Mouse (Mus musculus) MEL (cell line): ENCODE data around the gene Tcap. TPM values are rescaled to one million over a fixed set of nuclear protein-coding genes. Genes with fewer than 3 reads are reported as not detected.

Source experiments
- DNase-seq: peaks from one replicate; pipeline ENCODE4 v3.0.0; 2011; ENCODE audit warnings: low read depth, low spot score
- H3K27ac ChIP-seq: 2 replicates; pipeline ENCODE4 v1.5.1; 2012; ENCODE audit warnings: low read depth, mild to moderate bottlenecking, control low read depth, low read length, moderate library complexity; ENCODE audit not compliant: control insufficient read depth
- H3K27me3 ChIP-seq, 2 experiments: fragments of 150-350 bp in 1 of 2; sonication (generic) in 1 of 2; 2 replicates each; pipeline ENCODE4 v1.6.1; 2012; ENCODE audit warnings: low read length in 2 of 2, mild to moderate bottlenecking in 2 of 2, improper control_type of control experiment in 1 of 2, moderate library complexity in 1 of 2; ENCODE audit not compliant: insufficient read depth in 2 of 2, control insufficient read depth in 1 of 2
- H3K36me3 ChIP-seq, 2 experiments: 2 replicates each; pipeline ENCODE4 v1.6.1; 2012 to 2014; ENCODE audit warnings: low read length in 2 of 2, improper control_type of control experiment in 1 of 2, inconsistent platforms in 1 of 2, mild to moderate bottlenecking in 1 of 2; ENCODE audit not compliant: insufficient read depth in 2 of 2, control insufficient read depth in 1 of 2
- H3K4me1 ChIP-seq, 2 experiments: fragments of 150-350 bp in 1 of 2; sonication (generic) in 1 of 2; 2 replicates each; pipeline ENCODE4 v1.6.1; 2012; ENCODE audit warnings: low read length in 2 of 2, improper control_type of control experiment in 1 of 2, mild to moderate bottlenecking in 1 of 2; ENCODE audit not compliant: insufficient read depth in 2 of 2, control insufficient read depth in 1 of 2
- H3K4me3 ChIP-seq, 2 experiments: fragments of 150-350 bp in 1 of 2; sonication (generic) in 1 of 2; 2 replicates each; pipeline ENCODE4 v1.5.1; 2012; ENCODE audit warnings: low read depth in 2 of 2, low read length in 2 of 2, mild to moderate bottlenecking in 2 of 2, moderate library complexity in 2 of 2, control low read depth in 1 of 2, improper control_type of control experiment in 1 of 2; ENCODE audit not compliant: control insufficient read depth in 1 of 2, insufficient read depth in 1 of 2
- H3K79me2 ChIP-seq: 2 replicates; pipeline ENCODE4 v1.6.1; 2012; ENCODE audit warnings: mild to moderate bottlenecking, low read length, moderate library complexity; ENCODE audit not compliant: control insufficient read depth, poor library complexity, insufficient read depth
- H3K9ac ChIP-seq: 2 replicates; pipeline ENCODE4 v1.6.1; 2012; ENCODE audit warnings: low read depth, mild to moderate bottlenecking, control low read depth, low read length, moderate library complexity; ENCODE audit not compliant: control insufficient read depth, poor library complexity, severe bottlenecking
- H3K9me3 ChIP-seq: fragments of 150-350 bp; sonication (generic); replicated peaks from 2 replicates; pipeline ENCODE4 v1.6.1; 2012; ENCODE audit warnings: mild to moderate bottlenecking, low read length, improper control_type of control experiment, moderate library complexity; ENCODE audit not compliant: insufficient read depth
- BHLHE40 ChIP-seq: IDR thresholded peaks from 2 replicates; pipeline ENCODE4 v1.6.1; 2012; ENCODE audit warnings: low read depth, mild to moderate bottlenecking, inconsistent platforms, low read length, improper control_type of control experiment, borderline replicate concordance
- CHD1 ChIP-seq: IDR thresholded peaks from 2 replicates; pipeline ENCODE4 v1.6.1; 2012; ENCODE audit warnings: low read depth, mild to moderate bottlenecking, inconsistent platforms, low read length, improper control_type of control experiment
- CTCF ChIP-seq, 3 experiments: IDR thresholded peaks in 2 of 3; conservative IDR thresholded peaks in 1 of 3; 2 replicates each; pipeline ENCODE4 v1.5.1; 2011 to 2012; ENCODE audit warnings: low read length in 3 of 3, low read depth in 2 of 3, mild to moderate bottlenecking in 2 of 3, improper control_type of control experiment in 1 of 3, inconsistent platforms in 1 of 3, mixed read lengths in 1 of 3, moderate library complexity in 1 of 3; ENCODE audit not compliant: control insufficient read depth in 1 of 3, insufficient read depth in 1 of 3, poor library complexity in 1 of 3, severe bottlenecking in 1 of 3
- E2F4 ChIP-seq: IDR thresholded peaks from 2 replicates; pipeline ENCODE4 v1.6.1; 2011; ENCODE audit warnings: low read depth, low read length, improper control_type of control experiment, borderline replicate concordance
- ELF1 ChIP-seq: IDR thresholded peaks from 2 replicates; pipeline ENCODE4 v1.6.1; 2014; ENCODE audit warnings: low read depth, mild to moderate bottlenecking, inconsistent platforms, low read length, improper control_type of control experiment, moderate library complexity
- EP300 ChIP-seq, 2 experiments: IDR thresholded peaks; 2 replicates each; pipeline ENCODE4 v1.6.1; 2011; ENCODE audit warnings: improper control_type of control experiment in 2 of 2, low read length in 2 of 2, low read depth in 1 of 2, mild to moderate bottlenecking in 1 of 2
- ETS1 ChIP-seq: IDR thresholded peaks from 2 replicates; pipeline ENCODE4 v1.6.1; 2012; ENCODE audit warnings: low read depth, mild to moderate bottlenecking, inconsistent platforms, low read length, improper control_type of control experiment, moderate library complexity
- GABPA ChIP-seq: IDR thresholded peaks from 2 replicates; pipeline ENCODE4 v1.6.1; 2012; ENCODE audit warnings: low read depth, mild to moderate bottlenecking, inconsistent platforms, low read length, improper control_type of control experiment, moderate library complexity
- GATA1 ChIP-seq: IDR thresholded peaks from 2 replicates; pipeline ENCODE4 v1.6.1; 2011; ENCODE audit warnings: low read depth, low read length, improper control_type of control experiment
- HCFC1 ChIP-seq: IDR thresholded peaks from 2 replicates; pipeline ENCODE4 v1.6.1; 2012; ENCODE audit warnings: low read depth, mild to moderate bottlenecking, inconsistent platforms, low read length, improper control_type of control experiment, moderate library complexity
- MAFK ChIP-seq: IDR thresholded peaks from 2 replicates; pipeline ENCODE4 v1.6.1; 2011; ENCODE audit warnings: low read depth, mild to moderate bottlenecking, low read length, improper control_type of control experiment, borderline replicate concordance
- MAX ChIP-seq: IDR thresholded peaks from 2 replicates; pipeline ENCODE4 v1.6.1; 2011; ENCODE audit warnings: low read length, improper control_type of control experiment
- MAZ ChIP-seq: IDR thresholded peaks from 2 replicates; pipeline ENCODE4 v1.6.1; 2012; ENCODE audit warnings: low read depth, mild to moderate bottlenecking, inconsistent platforms, low read length, improper control_type of control experiment
- MEF2A ChIP-seq: IDR thresholded peaks from 2 replicates; pipeline ENCODE4 v1.6.1; 2014; ENCODE audit warnings: low read depth, mild to moderate bottlenecking, inconsistent platforms, low read length, improper control_type of control experiment; ENCODE audit not compliant: poor library complexity, insufficient replicate concordance, severe bottlenecking; ENCODE audit errors: extremely low read depth
- MXI1 ChIP-seq: IDR thresholded peaks from 2 replicates; pipeline ENCODE4 v1.6.1; 2011; ENCODE audit warnings: mild to moderate bottlenecking, low read depth, low read length, improper control_type of control experiment
- MYB ChIP-seq: IDR thresholded peaks from 2 replicates; pipeline ENCODE4 v1.6.1; 2011; ENCODE audit warnings: mild to moderate bottlenecking, low read depth, low read length, improper control_type of control experiment
- MYC ChIP-seq: IDR thresholded peaks from 2 replicates; pipeline ENCODE4 v1.6.1; 2011; ENCODE audit warnings: low read depth, mild to moderate bottlenecking, low read length, improper control_type of control experiment, moderate library complexity
- NELFE ChIP-seq: IDR thresholded peaks from 2 replicates; pipeline ENCODE4 v1.6.1; 2011; ENCODE audit warnings: low read depth, low read length, improper control_type of control experiment
- NRF1 ChIP-seq: IDR thresholded peaks from 2 replicates; pipeline ENCODE4 v1.6.1; 2014; ENCODE audit warnings: low read depth, mild to moderate bottlenecking, inconsistent platforms, low read length, improper control_type of control experiment, moderate library complexity; ENCODE audit not compliant: poor library complexity, insufficient read depth, severe bottlenecking
- POLR2A ChIP-seq, 2 experiments: IDR thresholded peaks; 2 replicates each; pipeline ENCODE4 v1.6.1; 2011 to 2012; ENCODE audit warnings: low read length in 2 of 2, mild to moderate bottlenecking in 2 of 2, control low read depth in 1 of 2, improper control_type of control experiment in 1 of 2, low read depth in 1 of 2, moderate library complexity in 1 of 2; ENCODE audit not compliant: control insufficient read depth in 1 of 2, insufficient read depth in 1 of 2, poor library complexity in 1 of 2
- POLR2AphosphoS2 ChIP-seq: IDR thresholded peaks from 2 replicates; pipeline ENCODE4 v1.6.1; 2011; ENCODE audit warnings: low read length, improper control_type of control experiment
- POLR2AphosphoS5 ChIP-seq: IDR thresholded peaks from 2 replicates; pipeline ENCODE4 v1.6.1; 2012; ENCODE audit warnings: low read depth, borderline replicate concordance, mild to moderate bottlenecking, inconsistent platforms, low read length, moderate library complexity, mixed read lengths
- RAD21 ChIP-seq: IDR thresholded peaks from 2 replicates; pipeline ENCODE4 v1.6.1; 2011; ENCODE audit warnings: mild to moderate bottlenecking, low read depth, low read length, improper control_type of control experiment
- RCOR1 ChIP-seq: IDR thresholded peaks from 2 replicates; pipeline ENCODE4 v1.6.1; 2012; ENCODE audit warnings: low read depth, mild to moderate bottlenecking, inconsistent platforms, low read length, improper control_type of control experiment
- SIN3A ChIP-seq: IDR thresholded peaks from 2 replicates; pipeline ENCODE4 v1.6.1; 2012; ENCODE audit warnings: low read length, improper control_type of control experiment, inconsistent platforms
- SMC3 ChIP-seq: IDR thresholded peaks from 2 replicates; pipeline ENCODE4 v1.6.1; 2011; ENCODE audit warnings: low read depth, low read length, improper control_type of control experiment
- TBP ChIP-seq: IDR thresholded peaks from 2 replicates; pipeline ENCODE4 v1.8.0; 2011; ENCODE audit warnings: low read depth, low read length, improper control_type of control experiment
- TCF12 ChIP-seq: IDR thresholded peaks from 2 replicates; pipeline ENCODE4 v1.6.1; 2014; ENCODE audit warnings: low read depth, mild to moderate bottlenecking, inconsistent platforms, low read length, improper control_type of control experiment, moderate library complexity
- UBTF ChIP-seq: IDR thresholded peaks from 2 replicates; pipeline ENCODE4 v1.6.1; 2012; ENCODE audit warnings: low read depth, mild to moderate bottlenecking, inconsistent platforms, low read length, improper control_type of control experiment, moderate library complexity, borderline replicate concordance; ENCODE audit not compliant: insufficient read depth
- USF1 ChIP-seq: IDR thresholded peaks from 2 replicates; pipeline ENCODE4 v1.6.1; 2014; ENCODE audit warnings: low read depth, mild to moderate bottlenecking, inconsistent platforms, low read length, improper control_type of control experiment, moderate library complexity
- ZC3H11A ChIP-seq: IDR thresholded peaks from 2 replicates; pipeline ENCODE4 v1.6.1; 2012; ENCODE audit warnings: low read depth, mild to moderate bottlenecking, inconsistent platforms, low read length, improper control_type of control experiment
- ZKSCAN1 ChIP-seq: IDR thresholded peaks from 2 replicates; pipeline ENCODE4 v1.6.1; 2012; ENCODE audit warnings: low read depth, mild to moderate bottlenecking, inconsistent platforms, low read length, improper control_type of control experiment, moderate library complexity
- ZMIZ1 ChIP-seq: IDR thresholded peaks from 2 replicates; pipeline ENCODE4 v1.6.1; 2012; ENCODE audit warnings: low read depth, mild to moderate bottlenecking, inconsistent platforms, low read length, improper control_type of control experiment, moderate library complexity
- ZNF384 ChIP-seq: IDR thresholded peaks from 2 replicates; pipeline ENCODE4 v1.6.1; 2012; ENCODE audit warnings: low read depth, mild to moderate bottlenecking, inconsistent platforms, low read length, improper control_type of control experiment
- polyA plus RNA-seq, 2 experiments: library from polyadenylated mRNA; stranded (reverse) in 1 of 2; unstranded in 1 of 2; fragments of >175 nt in 1 of 2; fragments of >200 nt in 1 of 2; gene quantifications; 2 replicates each; pipeline versions ENCODE4 v1.2.1 to v1.2.4; 2012; ENCODE audit warnings: low replicate concordance in 2 of 2, low read depth in 1 of 2; ENCODE audit not compliant: insufficient read length in 2 of 2, insufficient read depth in 1 of 2, missing spikeins in 1 of 2
- total RNA-seq: library from RNA; depleted of rRNA; stranded (reverse); fragments of 300-350 nt; gene quantifications from 2 replicates; pipeline ENCODE4 v1.2.3, GENCODE M21; 2012

The Tcap gene
- total and polyA plus RNA-seq, 3 experiments = 0.07 TPM; not detected in 2

- Histone ChIP-seq H3K27ac (peak within 1 kb of the TSS; percentile 87), H3K4me1 (peaks cover 9 to 28% of the 10 kb centered on the region in 2 experiments), H3K9me3 (no peaks in the 10 kb centered on the region)
These were observed 25.2 kb upstream of the Tcap start, which contains the start of gene Stard3 for GRCm38 (mm10) chr11:98358161-98359083. Stard3 (plus strand) TSS chr11:98358368.

GRCm38 (mm10) chr11:98360866-98361521 is 22.6 kb upstream of the Tcap start:
- Histone ChIP-seq H3K79me2 (peaks cover 32% of the 10 kb centered on the region), H3K4me3 (no peak overlapping the region), H3K9ac (no peak overlapping the region), H3K27me3 (no peaks in the 10 kb centered on the region), H3K27ac (no peak overlapping the region), H3K36me3 (peaks cover 0 to 15% of the 10 kb centered on the region in 2 experiments; a peak in 2 of 4 replicates), H3K4me1 (peaks cover 8 to 26% of the 10 kb centered on the region in 2 experiments), H3K9me3 (no peaks in the 10 kb centered on the region)
- TF ChIP-seq ZNF384 (no peak), UBTF (no peak), MAX (no peak), HCFC1 (no peak), ZMIZ1 (no peak), CHD1 (no peak), ZKSCAN1 (no peak), USF1 (no peak), TBP (no peak), NRF1 (no peak), MAZ (no peak), SIN3A (no peak)
- DNase-seq = no peak

More at GRCm38 (mm10) chr11:98358161-98359083, 25.2 kb upstream of the Tcap start, which contains the start of gene Stard3:
- TF ChIP-seq E2F4 (peak; percentile 55; the same call in 1 of the 2 replicates), RAD21 (no peak), CHD1 (0 out of 2 replicates have a peak, but pooled peaks have one; percentile 57), MXI1 (peak; percentile 72), SMC3 (no peak), ETS1 (peak; percentile 30; the same call in 1 of the 2 replicates), GABPA (no peak), HCFC1 (peak; percentile 84), BHLHE40 (no peak), MAFK (no peak), EP300 (IDR thresholded peaks at IDR 0.05; ENCODE audit: low read depth in 1 of 2, low read length in 2 of 2) (no peak), POLR2A (IDR thresholded peaks at IDR 0.05; ENCODE audit: control insufficient read depth in 1 of 2, insufficient read depth in 1 of 2, low read depth in 1 of 2, low read length in 2 of 2, poor library complexity in 1 of 2) (peak; percentile 94 to 97), ZKSCAN1 (no peak), MEF2A (no peak), MYC (no peak), ZC3H11A (no peak), POLR2AphosphoS2 (peak; percentile 97), TCF12 (peak; percentile 66), POLR2AphosphoS5 (no peak), NRF1 (peak; percentile 72), ZMIZ1 (peak; percentile 97), SIN3A (peak; percentile 77), GATA1 (0 out of 2 replicates have a peak, but pooled peaks have one; percentile 13), MYB (no peak), UBTF (no peak), CTCF (IDR thresholded peaks at IDR 0.05 in 2 of 3, conservative IDR thresholded peaks at IDR 0.05 in 1 of 3; ENCODE audit: control insufficient read depth in 1 of 3, insufficient read depth in 1 of 3, low read depth in 2 of 3, low read length in 3 of 3, poor library complexity in 1 of 3, severe bottlenecking in 1 of 3) (no peak), NELFE (peak; percentile 95), ELF1 (peak; percentile 71), RCOR1 (no peak), ZNF384 (no peak), MAX (peak; percentile 52; the same call in 1 of the 2 replicates), TBP (peak; percentile 94)
- peak; percentile 98 for DNase-seq
- peak within 1 kb of the TSS; percentile 89 for H3K9ac ChIP-seq
- peaks cover 32% of the 10 kb centered on the region for H3K79me2 ChIP-seq
- peak within 1 kb of the TSS; percentile 83 to 89 for H3K4me3 ChIP-seq
- H3K36me3 ChIP-seq = peaks cover 0 to 17% of the 10 kb centered on the region in 2 experiments; a peak in 2 of 4 replicates
- H3K27me3 ChIP-seq = no peaks in the 10 kb centered on the region
